28 mouse cellular contexts compared by ENCODE assay signal in genomic region chr7:142407935-142408334, GRCm38 (mm10). TPM values are rescaled to one million over a fixed set of nuclear protein-coding genes. Genes with fewer than 3 reads are reported as not detected.
DNase-seq lines count a peak whose midpoint lies in the region; ATAC-seq and TF ChIP-seq lines count a peak whose summit lies in the region.
"Had no signal": no experiment of that assay in that cellular context is flagged by ENCODE, and none has a peak within 500 bp of the region (broad histone marks: within the 10 kb centered on the region; RNA-seq: fewer than 3 reads in every experiment).

No protein-coding gene starts in this region.

- no peak overlapping the region for H3K4me2 ChIP-seq in CH12.LX (ENCODE audit: insufficient read depth, low read depth, poor library complexity, severe bottlenecking)
- H3K4me2 ChIP-seq in stomach, postnatal 0 days (replicated peaks; ENCODE audit: low read depth) = no peak overlapping the region
- no peak overlapping the region for H3K4me2 ChIP-seq in midbrain, postnatal 0 days (ENCODE audit: low read depth, low read length, poor library complexity, severe bottlenecking)
- H3K4me2 ChIP-seq: embryonic facial prominence, embryonic 12.5 days; heart, embryonic 15.5 days; hindbrain, embryonic 15.5 days had no signal

- no peaks in the 10 kb centered on the region for H3K9me3 ChIP-seq in CH12.LX (replicated peaks; ENCODE audit: low read length)
- H3K9me3 ChIP-seq in stomach, postnatal 0 days (ENCODE audit: control insufficient read depth, low read length) = no peaks in the 10 kb centered on the region
- no peaks in the 10 kb centered on the region for H3K9me3 ChIP-seq in midbrain, postnatal 0 days (ENCODE audit: low read length)
- H3K9me3 ChIP-seq: embryonic facial prominence, embryonic 12.5 days; heart, embryonic 15.5 days; hindbrain, embryonic 15.5 days; midbrain, embryonic 10.5 days had no signal

- no peak for TF ChIP-seq POLR2A in CH12.LX (IDR thresholded peaks at IDR 0.05; ENCODE audit: low read depth, low read length)

- no peaks in the 10 kb centered on the region for H3K36me3 ChIP-seq in CH12.LX (replicated peaks in 1 of 2; ENCODE audit: control insufficient read depth in 1 of 2, insufficient read depth in 1 of 2, low read length in 1 of 2)
- H3K36me3 ChIP-seq in stomach, postnatal 0 days (ENCODE audit: control insufficient read depth, insufficient read depth, low read length) = no peaks in the 10 kb centered on the region
- H3K36me3 ChIP-seq in midbrain, postnatal 0 days (ENCODE audit: insufficient read depth, low read length) = no peaks in the 10 kb centered on the region
- H3K36me3 ChIP-seq: embryonic facial prominence, embryonic 12.5 days; heart, embryonic 15.5 days; hindbrain, embryonic 15.5 days; midbrain, embryonic 10.5 days had no signal

- H3K27ac ChIP-seq in layer of hippocampus, adult 2 months = no peak overlapping the region
- H3K27ac ChIP-seq in CH12.LX (ENCODE audit: insufficient read depth, low read depth) = no peak overlapping the region
- H3K27ac ChIP-seq in stomach, postnatal 0 days (replicated peaks) = no peak overlapping the region
- H3K27ac ChIP-seq in midbrain, postnatal 0 days (ENCODE audit: low read depth, low read length) = no peak overlapping the region
- H3K27ac ChIP-seq: embryonic facial prominence, embryonic 12.5 days; heart, embryonic 15.5 days; hindbrain, embryonic 15.5 days; left cerebral cortex, adult 2 months; macrophage; midbrain, embryonic 10.5 days had no signal

- no peak for DNase-seq in layer of hippocampus, adult 2 months (ENCODE audit: low spot score in 2 of 2)
- no peak for DNase-seq in layer of hippocampus, postnatal 25 days (ENCODE audit: extremely low spot score in 1 of 2, low spot score in 1 of 2)
- DNase-seq in 416B (ENCODE audit: low read depth) = peak; percentile 71
- no peak for DNase-seq in CH12.LX (ENCODE audit: extremely low read depth)
- no peak for DNase-seq in stomach, postnatal 0 days (ENCODE audit: low spot score)
- DNase-seq in midbrain, postnatal 0 days (ENCODE audit: low spot score) = no peak
- no peak for DNase-seq in testis, postnatal 10 days (ENCODE audit: low spot score)
- DNase-seq: adrenal gland, adult 2 months; cerebellum, adult 11-12 months; forebrain, postnatal 0 days; heart, postnatal 4 days; kidney, adult 9 months; kidney, postnatal 4 days; layer of hippocampus, adult 9-11 months had no signal

- H3K79me2 ChIP-seq in CH12.LX (replicated peaks; ENCODE audit: control insufficient read depth, extremely low read depth, insufficient read depth, poor library complexity, severe bottlenecking) = no peaks in the 10 kb centered on the region

- H3K4me3 ChIP-seq in layer of hippocampus, adult 2 months = no peak overlapping the region
- H3K4me3 ChIP-seq in CH12.LX (replicated peaks in 1 of 3; ENCODE audit: low read depth in 2 of 3, low read length in 2 of 3, poor library complexity in 1 of 3) = no peak overlapping the region
- no peak overlapping the region for H3K4me3 ChIP-seq in stomach, postnatal 0 days (ENCODE audit: low read depth, low read length)
- no peak overlapping the region for H3K4me3 ChIP-seq in midbrain, postnatal 0 days (ENCODE audit: low read depth, low read length)
- H3K4me3 ChIP-seq: embryonic facial prominence, embryonic 12.5 days; heart, embryonic 15.5 days; hindbrain, embryonic 15.5 days; left cerebral cortex, adult 2 months; midbrain, embryonic 10.5 days had no signal

- TF ChIP-seq EP300 in CH12.LX (IDR thresholded peaks at IDR 0.05; ENCODE audit: low read length) = no peak
- TF ChIP-seq EP300 in stomach, postnatal 0 days (optimal IDR thresholded peaks at IDR 0.05) = no peak

- no peaks in the 10 kb centered on the region for H3K4me1 ChIP-seq in CH12.LX (ENCODE audit: control insufficient read depth in 1 of 2, insufficient read depth in 2 of 2)
- no peaks in the 10 kb centered on the region for H3K4me1 ChIP-seq in stomach, postnatal 0 days (replicated peaks; ENCODE audit: control insufficient read depth, insufficient read depth)
- H3K4me1 ChIP-seq in midbrain, postnatal 0 days (ENCODE audit: insufficient read depth, low read length) = no peaks in the 10 kb centered on the region
- H3K4me1 ChIP-seq: embryonic facial prominence, embryonic 12.5 days; heart, embryonic 15.5 days; hindbrain, embryonic 15.5 days; midbrain, embryonic 10.5 days had no signal

- in situ Hi-C loops in CH12.LX (cut with MboI; ENCODE audit: low pct_ligation_motif_present, low pct_unique_long_range_greater_than_20kb, low sequenced_read_pairs) = no loop called here

- dilution Hi-C loops in CH12.LX (cut with MboI; ENCODE audit: extremely low pct_ligation_motif_present, extremely low pct_unique_long_range_greater_than_20kb, low sequenced_read_pairs) = no loop called here

- 66% methylated on average over 4 of the region's 4 CpGs for WGBS in stomach, postnatal 0 days
- WGBS in midbrain, postnatal 0 days = 78% methylated on average over 4 of the region's 4 CpGs

- TF ChIP-seq CTCF in layer of hippocampus, adult 2 months (conservative IDR thresholded peaks at IDR 0.05) = peak; percentile 16; the same call in 1 of the 2 replicates
- TF ChIP-seq CTCF in CH12.LX (conservative IDR thresholded peaks at IDR 0.05 in 1 of 2, IDR thresholded peaks at IDR 0.05 in 1 of 2; ENCODE audit: low read depth in 2 of 2, low read length in 2 of 2) = peak in 1 of 2 experiments; percentile 35; a peak in 2 of 4 replicates
- 0 out of 2 replicates have a peak, but pooled peaks have one; percentile 23 for TF ChIP-seq CTCF in stomach, postnatal 0 days (IDR thresholded peaks at IDR 0.05; ENCODE audit: low read depth)
- no peak for TF ChIP-seq CTCF in midbrain, postnatal 0 days (IDR thresholded peaks at IDR 0.05)

- peaks cover 8% of the 10 kb centered on the region for H3K27me3 ChIP-seq in CH12.LX (replicated peaks)
- no peaks in the 10 kb centered on the region for H3K27me3 ChIP-seq in stomach, postnatal 0 days (ENCODE audit: control insufficient read depth, insufficient read depth, low read length)
- no peaks in the 10 kb centered on the region for H3K27me3 ChIP-seq in midbrain, postnatal 0 days (ENCODE audit: insufficient read depth, low read length)
- H3K27me3 ChIP-seq: embryonic facial prominence, embryonic 12.5 days; heart, embryonic 15.5 days; hindbrain, embryonic 15.5 days; Patski had no signal

- no peak overlapping the region for H3K9ac ChIP-seq in CH12.LX (ENCODE audit: insufficient read depth, low read depth)
- no peak overlapping the region for H3K9ac ChIP-seq in stomach, postnatal 0 days (ENCODE audit: low read length)
- no peak overlapping the region for H3K9ac ChIP-seq in midbrain, postnatal 0 days (replicated peaks; ENCODE audit: low read length, poor library complexity, severe bottlenecking)
- H3K9ac ChIP-seq: embryonic facial prominence, embryonic 12.5 days; forebrain, postnatal 0 days; heart, embryonic 15.5 days; hindbrain, embryonic 15.5 days had no signal

- peak; percentile 24 for TF ChIP-seq RAD21 in CH12.LX (IDR thresholded peaks at IDR 0.05; ENCODE audit: low read depth, low read length)

- no peak for ATAC-seq in stomach, postnatal 0 days (ENCODE audit: low FRiP score, low TSS enrichment)
- no peak for ATAC-seq in midbrain, postnatal 0 days (ENCODE audit: low FRiP score)
- ATAC-seq: forebrain, postnatal 0 days; lung, postnatal 0 days; midbrain, embryonic 16.5 days; Patski had no signal

RNA-seq across cellular contexts. Expression of gene Ctsd, which starts 20.1 kb away (rescaled TPM):
- 100 to 1,000 TPM; 291 to 297 TPM for total RNA-seq in layer of hippocampus, adult 2 months (2021)
- 100 to 1,000 TPM; 313 to 344 TPM for total RNA-seq in layer of hippocampus, postnatal 25 days (2021)
- total RNA-seq in CH12.LX (2012; rRNA removed) (100 and 107 TPM in 2 replicates), CH12.LX (2014; rRNA removed) (54.2 and 61.2 TPM in 2 replicates)
- 97.6 and 104 TPM in 2 replicates for polyA plus RNA-seq in CH12.LX (2012; ENCODE audit: insufficient read length, low read depth)
- 798 and 841 TPM in 2 replicates for polyA plus RNA-seq in stomach, postnatal 0 days (2015; fragmentation: Nextera tagmentation; extraction: Ambion mirVana)
- 520 and 652 TPM in 2 replicates for total RNA-seq in midbrain, postnatal 0 days (2014; rRNA removed)
- 320 and 345 TPM in 2 replicates for polyA plus RNA-seq in midbrain, postnatal 0 days (2015; fragmentation: Nextera tagmentation; extraction: Ambion mirVana)

RNA-seq across cellular contexts. Expression of gene Gm49369, which starts 25.5 kb away (rescaled TPM):
- 1 to 10 TPM in 1 of 2 experiments, not detected in 1; 4.4 TPM for total RNA-seq in layer of hippocampus, adult 2 months (2021)
- total RNA-seq in layer of hippocampus, postnatal 25 days (2021) = 10 to 100 TPM in 1 of 2 experiments, 1 to 10 TPM in 1; 3.2 to 10.3 TPM
- 8.4 TPM in 1 of 2 replicates, not detected in the other for total RNA-seq in CH12.LX (2012; rRNA removed)
- not detected in 2 replicates for total RNA-seq in CH12.LX (2014; rRNA removed)
- 5.2 and 38.7 TPM in 2 replicates for polyA plus RNA-seq in CH12.LX (2012; ENCODE audit: insufficient read length, low read depth)
- 0.80 and 0.81 TPM in 2 replicates for polyA plus RNA-seq in stomach, postnatal 0 days (2015; fragmentation: Nextera tagmentation; extraction: Ambion mirVana)
- 3.3 TPM in 1 of 2 replicates, not detected in the other for total RNA-seq in midbrain, postnatal 0 days (2014; rRNA removed)
- polyA plus RNA-seq in midbrain, postnatal 0 days (2015; fragmentation: Nextera tagmentation; extraction: Ambion mirVana) = not detected in 2 replicates
- polyA plus RNA-seq: adrenal gland, adult 2 months; embryonic facial prominence, embryonic 12.5 days; forebrain, embryonic 11.5 days; forebrain, postnatal 0 days; intestine, embryonic 14.5 days; midbrain, embryonic 10.5 days; stomach, embryonic 16.5 days had no signal

RNA-seq across cellular contexts. Expression of gene Syt8, which starts 26.7 kb away (rescaled TPM):
- total RNA-seq in layer of hippocampus, adult 2 months (2021) = not detected
- not detected for total RNA-seq in layer of hippocampus, postnatal 25 days (2021)
- total RNA-seq in CH12.LX (2012; rRNA removed) (not detected in 2 replicates), CH12.LX (2014; rRNA removed) (not detected in 2 replicates)
- not detected in 2 replicates for polyA plus RNA-seq in CH12.LX (2012; ENCODE audit: insufficient read length, low read depth)
- 70.7 and 78.9 TPM in 2 replicates for polyA plus RNA-seq in stomach, postnatal 0 days (2015; fragmentation: Nextera tagmentation; extraction: Ambion mirVana)
- total RNA-seq in midbrain, postnatal 0 days (2014; rRNA removed) = not detected in 2 replicates
- polyA plus RNA-seq in midbrain, postnatal 0 days (2015; fragmentation: Nextera tagmentation; extraction: Ambion mirVana) = not detected in 2 replicates
- total RNA-seq: adrenal gland, adult 2 months; forebrain, postnatal 0 days; gastrocnemius, postnatal 4 days; heart, postnatal 4 days; left cerebral cortex, adult 2 months; left cerebral cortex, postnatal 36 days had no signal
- polyA plus RNA-seq: forebrain, embryonic 11.5 days; forebrain, postnatal 0 days; hindbrain, embryonic 15.5 days; midbrain, embryonic 10.5 days; midbrain, embryonic 16.5 days had no signal

RNA-seq across cellular contexts. Expression of gene Tnni2, which starts 33.7 kb away (rescaled TPM):
- total RNA-seq in layer of hippocampus, adult 2 months (2021) = not detected
- under 1 TPM in 1 of 2 experiments, not detected in 1; 0.70 TPM for total RNA-seq in layer of hippocampus, postnatal 25 days (2021)
- total RNA-seq in CH12.LX (2012; rRNA removed) (35.0 and 50.1 TPM in 2 replicates), CH12.LX (2014; rRNA removed) (74.0 and 77.4 TPM in 2 replicates)
- polyA plus RNA-seq in CH12.LX (2012; ENCODE audit: insufficient read length, low read depth) = 88.1 and 154 TPM in 2 replicates
- 19.1 and 19.6 TPM in 2 replicates for polyA plus RNA-seq in stomach, postnatal 0 days (2015; fragmentation: Nextera tagmentation; extraction: Ambion mirVana)
- not detected in 2 replicates for total RNA-seq in midbrain, postnatal 0 days (2014; rRNA removed)
- 0.46 and 0.56 TPM in 2 replicates for polyA plus RNA-seq in midbrain, postnatal 0 days (2015; fragmentation: Nextera tagmentation; extraction: Ambion mirVana)
- polyA plus RNA-seq: adrenal gland, adult 2 months had no signal

RNA-seq across cellular contexts. Expression of gene Ifitm10, which starts 34.4 kb away (rescaled TPM):
- total RNA-seq in layer of hippocampus, adult 2 months (2021) = 10 to 100 TPM; 35.3 to 38.6 TPM
- total RNA-seq in layer of hippocampus, postnatal 25 days (2021) = 10 to 100 TPM; 40.7 to 41.8 TPM
- not detected in 2 replicates for total RNA-seq in CH12.LX (2012; rRNA removed)
- not detected in 2 replicates for total RNA-seq in CH12.LX (2014; rRNA removed)
- not detected in 2 replicates for polyA plus RNA-seq in CH12.LX (2012; ENCODE audit: insufficient read length, low read depth)
- polyA plus RNA-seq in stomach, postnatal 0 days (2015; fragmentation: Nextera tagmentation; extraction: Ambion mirVana) = 9.9 and 12.0 TPM in 2 replicates
- 16.4 and 21.8 TPM in 2 replicates for total RNA-seq in midbrain, postnatal 0 days (2014; rRNA removed)
- polyA plus RNA-seq in midbrain, postnatal 0 days (2015; fragmentation: Nextera tagmentation; extraction: Ambion mirVana) = 20.8 and 23.5 TPM in 2 replicates
- polyA plus RNA-seq: macrophage had no signal
